Mouse (Mus musculus) frontal cortex, postnatal 25 days (tissue): ENCODE data around the gene Gm20489.
A peak's percentile ranks its signal among the peaks of the same experiment; 100 is the strongest.

Experiments
- DNase-seq, 2 experiments: peaks; one replicate each; pipeline ENCODE4 v3.0.0; 2022; ENCODE audit warnings: low spot score in 2 of 2

Gene Gm20489

GRCm38 (mm10) chrX:101268755-101269124 is at the start of gene Gm20489:
TSS of gene Gm20489 (minus strand) at chrX:101269023.
- DNase-seq: no peak

DNA sequence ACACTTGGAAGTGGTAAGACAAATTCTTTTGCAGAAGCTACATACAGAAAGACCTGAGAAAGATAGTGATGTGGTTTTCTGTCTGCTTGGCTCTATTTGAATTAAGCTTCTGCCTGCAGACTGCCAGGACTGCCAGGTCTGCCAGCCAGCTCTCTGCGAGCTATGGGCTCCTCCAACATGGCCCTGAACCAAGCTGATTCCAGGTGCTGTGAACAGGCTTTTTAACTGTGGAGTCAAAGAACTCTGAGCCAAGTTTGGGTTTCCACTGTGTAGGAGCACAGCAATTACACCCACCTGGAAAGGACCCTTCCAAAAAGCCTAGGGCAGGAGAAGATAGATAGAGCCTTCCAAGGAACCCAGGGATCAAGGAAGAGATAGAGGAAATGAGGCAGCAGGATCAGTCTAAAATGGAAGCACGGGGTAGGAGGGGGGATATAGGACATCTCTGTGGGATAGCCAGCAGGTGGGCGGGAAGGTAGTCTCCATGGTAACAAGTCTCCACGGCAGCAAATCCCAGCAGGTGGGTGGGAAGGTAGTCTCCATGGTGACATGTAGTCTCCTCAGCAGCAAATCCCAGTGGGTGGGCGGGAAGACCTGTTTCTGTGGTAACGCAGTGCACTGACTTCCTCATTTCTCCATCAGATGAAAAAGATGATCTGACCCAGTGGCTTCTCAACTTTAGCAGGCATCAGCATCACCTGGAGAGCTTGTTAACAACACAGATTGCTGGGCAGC is 45.0 kb upstream of the Gm20489 start:
- DNase-seq: peak; percentile 32 to 58

DNA sequence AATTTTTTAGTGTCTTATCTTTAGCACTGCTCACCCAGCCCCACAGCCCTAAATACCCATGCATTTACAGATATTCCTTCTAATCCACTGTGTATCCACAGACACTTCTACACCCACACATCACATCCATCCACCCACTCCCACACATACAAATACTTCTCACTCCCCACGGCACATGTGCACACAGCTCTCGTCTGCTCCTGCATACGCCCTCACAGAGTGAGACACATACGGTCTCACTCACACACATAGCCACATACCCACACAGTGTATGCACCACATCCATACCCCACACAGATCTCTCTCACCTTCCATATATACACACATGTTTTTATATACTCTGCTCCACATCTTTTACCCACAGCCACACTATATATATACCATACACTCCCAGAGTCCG is 40.5 kb upstream of the Gm20489 start:
- DNase-seq: no peak

DNA sequence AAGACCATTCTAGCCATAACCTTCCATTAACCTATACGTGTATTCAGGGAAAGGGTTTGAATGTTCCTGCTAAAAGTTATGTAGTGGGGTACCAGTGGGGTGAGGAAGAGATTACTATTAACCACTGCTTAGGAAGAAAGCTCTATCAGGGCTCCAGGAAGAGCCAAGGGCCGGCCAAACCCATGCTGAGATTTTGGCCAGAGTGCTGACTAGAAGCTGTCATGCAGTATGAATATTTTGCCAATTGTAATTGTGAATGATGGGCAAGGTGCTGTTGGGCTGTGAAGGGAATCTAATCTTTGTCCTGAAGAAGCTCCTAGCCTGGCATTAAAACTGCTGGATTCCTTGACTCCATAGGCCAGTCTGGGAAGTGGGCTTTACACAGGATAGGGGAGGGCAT is 35.8 kb upstream of the Gm20489 start:
- no peak for DNase-seq

DNA sequence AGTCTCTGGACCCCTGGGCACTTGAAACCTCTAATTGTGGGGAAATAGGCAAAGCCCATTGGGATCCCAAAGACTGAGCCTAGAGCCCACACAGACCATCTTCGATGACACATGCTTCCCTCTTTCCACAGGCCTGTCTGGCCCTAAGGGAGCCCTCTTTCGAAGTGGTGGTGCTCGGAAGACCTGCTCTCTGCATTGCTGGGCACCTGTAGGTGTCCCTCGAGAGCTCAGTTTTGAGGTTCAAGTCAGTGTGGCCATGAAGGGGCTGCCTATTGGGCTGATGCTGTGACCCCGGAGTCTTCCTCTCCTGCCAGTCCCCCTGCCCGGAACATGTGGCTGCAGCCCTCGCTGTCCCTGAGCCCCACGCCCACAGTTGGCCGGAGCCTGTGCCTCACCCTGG is 32.8 kb upstream of the Gm20489 start:
- DNase-seq: no peak

- no peak for DNase-seq
Measured at GRCm38 (mm10) chrX:101300427-101301030, 31.7 kb upstream of the Gm20489 start.

DNA sequence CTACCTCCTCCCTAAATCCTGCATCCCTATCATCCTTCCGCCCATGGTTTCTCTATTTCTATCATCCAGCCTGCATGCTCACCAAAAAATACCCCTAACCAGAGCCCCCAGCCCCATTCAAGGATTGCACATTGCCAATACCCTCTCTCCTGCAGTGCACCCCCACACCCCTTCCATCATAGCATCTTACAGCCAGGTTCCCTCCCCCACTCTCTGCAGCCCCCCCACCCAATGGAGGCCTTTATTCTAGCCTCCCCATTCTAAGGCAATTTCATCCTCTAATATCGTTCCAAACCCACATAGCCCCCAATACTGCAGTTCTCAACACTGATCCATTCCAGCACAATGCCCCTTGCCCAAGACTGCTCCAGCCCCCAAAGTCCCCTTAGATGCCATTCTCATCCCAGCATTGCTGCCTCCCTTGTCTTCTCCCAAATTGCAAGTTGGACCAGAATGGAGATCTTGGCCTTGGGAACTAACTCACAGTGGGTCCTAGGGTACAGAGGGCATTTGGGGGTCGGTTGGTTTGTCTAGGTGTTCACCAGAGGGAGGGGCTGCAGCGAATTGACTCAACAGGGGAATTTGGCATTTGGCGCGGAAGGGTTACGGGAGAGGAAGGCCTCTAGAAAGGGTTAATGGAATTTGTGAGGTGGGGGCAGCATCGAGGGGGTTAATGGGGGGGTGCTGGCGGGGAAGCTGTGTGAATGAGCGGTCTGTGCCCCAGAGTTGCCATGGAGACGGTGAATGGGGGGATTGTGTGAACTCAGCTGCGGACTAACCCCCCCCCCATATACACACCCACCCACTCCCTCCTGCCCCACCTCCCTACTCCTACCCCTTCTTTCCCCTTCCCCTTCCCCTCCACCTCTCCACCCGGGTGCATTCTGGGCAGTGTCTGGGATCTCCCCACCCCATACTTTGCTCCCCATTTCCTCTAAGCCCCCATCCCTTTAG is 30.9 kb upstream of the Gm20489 start:
- DNase-seq: no peak

DNA sequence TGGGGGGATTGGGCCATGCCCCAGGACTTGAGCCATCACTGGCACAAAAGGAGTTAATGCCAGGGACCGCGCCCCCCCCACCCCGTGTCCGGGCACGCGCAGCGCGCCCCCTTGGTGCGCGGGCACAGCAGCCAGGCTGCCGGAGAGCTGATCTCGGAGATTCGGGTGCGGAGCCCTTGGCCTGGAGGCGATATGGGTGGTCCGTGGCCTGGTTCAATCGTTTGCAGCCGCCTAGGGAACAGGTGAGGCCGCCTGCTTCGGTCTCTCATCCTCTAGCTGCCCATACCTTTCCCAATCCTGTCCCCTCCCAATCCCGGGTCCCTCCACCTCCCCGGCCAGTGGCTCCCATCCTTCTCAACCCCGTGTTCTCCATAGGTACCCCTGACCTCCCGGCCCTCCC is 30.2 kb upstream of the Gm20489 start, which contains the start of gene Nlgn3:
Nlgn3 (plus strand) TSS at position 114 of the 400 bp plus-strand sequence.
- DNase-seq: no peak

- no peak for DNase-seq
Measured at GRCm38 (mm10) chrX:101290111-101290510, 21.3 kb upstream of the Gm20489 start.

DNA sequence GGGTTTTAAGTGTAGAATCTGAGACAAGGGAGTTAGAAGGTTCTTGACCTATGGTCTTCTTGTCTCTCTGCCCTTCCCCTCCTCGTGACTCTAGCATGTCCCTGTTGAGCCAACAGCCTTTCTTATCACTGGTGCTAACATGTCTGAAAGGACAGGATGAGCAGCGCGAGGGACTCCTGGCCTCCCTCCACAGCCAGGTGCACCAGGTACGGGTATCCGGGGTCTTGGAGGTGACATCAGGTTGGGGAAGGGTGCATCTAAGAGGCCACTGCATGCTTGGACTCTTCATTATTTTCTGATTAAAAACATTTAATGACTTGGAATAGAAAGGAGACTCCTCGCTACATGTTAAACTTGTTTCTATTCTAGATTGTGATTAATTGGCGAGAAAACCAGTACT is 20.2 kb upstream of the Gm20489 start:
- no peak for DNase-seq

DNA sequence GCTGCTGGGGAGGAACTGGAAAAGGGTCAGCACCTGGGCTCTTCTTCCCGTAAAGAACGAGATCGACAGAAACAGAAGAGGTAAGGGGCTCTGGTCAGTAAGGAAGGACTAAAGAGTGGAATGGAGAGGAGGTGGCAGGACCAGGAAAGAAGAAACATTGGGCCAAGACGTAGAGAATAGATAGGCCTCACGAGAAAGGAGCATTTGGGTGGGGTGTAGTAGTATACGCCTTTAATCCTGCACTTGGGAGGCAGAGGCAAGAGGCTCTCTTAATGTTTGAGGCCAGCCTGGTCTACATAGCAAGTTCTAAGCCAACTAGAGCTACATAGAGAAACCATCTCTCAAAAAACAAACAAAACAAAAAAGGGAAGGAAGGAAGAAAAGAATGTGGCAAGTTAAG is 19.6 kb upstream of the Gm20489 start:
- no peak for DNase-seq

DNA sequence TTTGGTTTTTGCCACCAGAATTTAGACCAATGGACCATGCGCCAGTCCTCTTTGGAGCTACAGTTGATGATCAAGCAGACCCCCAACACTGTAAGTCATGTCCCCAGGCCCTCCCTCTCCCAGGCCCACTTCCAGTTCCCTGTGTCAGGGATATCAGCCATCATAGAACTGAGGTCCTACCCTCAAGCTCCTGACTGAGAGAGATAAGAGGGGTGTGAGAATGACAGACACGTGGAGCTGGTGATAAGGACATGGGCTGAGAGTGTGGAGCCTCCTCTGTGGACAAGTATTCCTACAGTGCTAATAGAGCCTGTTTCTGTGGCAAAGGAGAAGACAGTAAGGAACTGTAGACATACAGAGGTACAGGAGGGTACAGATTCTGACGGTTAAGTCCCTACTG is 18.7 kb upstream of the Gm20489 start:
- DNase-seq: no peak

DNA sequence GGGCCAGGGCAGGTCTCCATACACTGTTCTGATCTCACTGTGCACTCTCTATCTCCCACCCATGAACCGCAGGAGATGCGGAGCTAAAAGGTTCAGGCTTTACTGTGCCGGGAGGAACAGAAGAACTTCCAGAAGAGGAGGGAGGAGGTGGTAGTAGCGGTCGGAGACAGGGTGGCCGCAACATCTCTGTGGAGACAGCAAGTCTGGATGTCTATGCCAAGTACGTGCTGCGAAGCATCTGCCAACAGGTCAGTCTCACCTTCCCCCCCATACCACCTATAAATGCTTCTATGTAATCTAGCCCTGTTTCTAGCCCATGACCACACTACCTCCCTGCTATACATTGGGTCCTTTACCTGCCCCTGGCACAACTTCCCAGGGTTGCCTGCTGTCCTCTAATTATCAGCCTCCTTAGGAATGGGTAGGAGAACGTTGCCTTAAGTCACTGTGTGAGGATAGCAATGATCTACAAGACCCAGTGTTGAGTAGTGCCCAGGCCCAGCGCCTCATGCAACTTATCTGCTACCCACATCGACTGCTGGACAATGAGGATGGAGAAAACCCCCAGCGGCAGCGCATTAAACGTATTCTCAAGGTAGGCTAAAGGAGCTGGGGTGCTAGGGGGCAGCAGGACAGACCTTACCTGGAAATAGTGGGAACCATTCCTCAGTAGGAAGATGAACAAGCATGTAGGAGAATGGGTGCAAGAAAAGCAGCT is 17.3 kb upstream of the Gm20489 start:
- no peak for DNase-seq

- DNase-seq: no peak
Measured at GRCm38 (mm10) chrX:101285534-101285933, 16.7 kb upstream of the Gm20489 start.

DNA sequence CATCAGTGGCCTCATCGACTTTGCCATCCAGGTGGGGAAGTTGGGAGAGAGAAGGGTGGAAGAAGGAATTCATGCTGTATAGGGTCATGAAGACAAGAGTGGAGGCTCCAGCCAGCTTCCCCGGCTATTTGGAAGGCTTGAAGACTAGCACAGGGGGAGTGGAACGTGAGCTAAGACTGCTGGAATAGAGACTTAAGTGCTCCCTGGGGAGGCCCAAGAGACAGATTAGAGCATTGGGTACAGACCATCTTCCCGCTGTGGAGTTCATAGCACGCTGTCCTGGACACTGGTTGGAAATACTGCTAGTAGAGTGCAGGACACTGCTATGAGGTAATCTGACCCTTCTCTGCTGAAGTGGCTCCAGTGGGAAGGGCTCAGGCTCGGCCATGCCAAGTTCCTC is 14.0 kb upstream of the Gm20489 start:
- no peak for DNase-seq

- peak; percentile 51 to 52 for DNase-seq
Measured at GRCm38 (mm10) chrX:101273875-101274738, 5.3 kb upstream of the Gm20489 start, which contains the start of gene Med12. TSS of gene Med12 (plus strand) at chrX:101274030.

GRCm38 (mm10) chrX:101273410-101273809 is 4.6 kb upstream of the Gm20489 start:
- no peak for DNase-seq

DNA sequence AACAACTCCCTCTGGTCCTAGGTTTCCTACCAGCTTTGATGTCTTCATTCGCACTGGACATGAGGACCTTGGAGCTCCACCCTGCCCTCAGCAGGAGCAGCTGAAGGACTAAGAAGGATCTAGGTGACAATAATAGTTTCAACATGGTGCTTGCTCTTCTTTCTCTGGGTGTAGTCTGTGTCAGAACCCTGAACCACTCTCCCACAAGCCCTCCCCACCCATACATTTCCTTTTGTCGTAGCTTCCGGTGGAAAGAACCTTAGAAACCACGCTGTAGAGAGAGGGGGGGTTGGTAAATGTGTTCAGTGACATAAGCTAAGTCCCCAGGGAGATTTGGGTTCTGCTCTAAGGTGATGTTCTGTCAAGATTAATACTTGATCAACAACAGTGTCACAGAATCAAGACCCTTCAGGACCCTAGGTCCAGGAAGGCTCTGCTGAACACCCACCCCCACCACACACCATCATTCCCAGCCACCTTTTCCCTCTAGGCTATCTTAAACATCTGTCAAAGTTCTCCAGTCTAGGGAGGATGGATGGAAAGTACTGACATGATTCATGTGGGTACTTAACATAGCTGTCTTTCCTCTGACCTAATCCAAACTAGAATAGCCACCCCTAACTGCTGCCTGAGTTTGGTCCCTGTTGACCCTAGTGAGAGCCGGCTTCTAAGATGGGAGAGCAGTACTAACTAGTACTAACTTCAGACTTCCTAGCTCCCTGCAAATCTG is 633 bp downstream of the Gm20489 start, which contains the start of gene Il2rg:
Il2rg (minus strand) TSS at position 231 of the 730 bp plus-strand sequence.
- DNase-seq: no peak

- no peak for DNase-seq
Measured at GRCm38 (mm10) chrX:101266631-101267030, 2.2 kb downstream of the Gm20489 start.

- DNase-seq: no peak
Measured at GRCm38 (mm10) chrX:101263892-101264291, 4.9 kb downstream of the Gm20489 start, which contains the start of gene Gm614. TSS of gene Gm614 (minus strand) at chrX:101263992.
